Mouse (Mus musculus) forebrain, embryonic 11.5 days (tissue): ENCODE data around the gene Hc. TPM values are rescaled to one million over a fixed set of nuclear protein-coding genes. Genes with fewer than 3 reads are reported as not detected.

ENCODE experiments used
- ATAC-seq: fragments of 200-750 bp; cut with Nextera tagmentation; replicated peaks from 2 replicates; pipeline ENCODE4 v1.8.0; 2017; ENCODE audit warnings: moderate TSS enrichment; ENCODE audit not compliant: low FRiP score
- DNase-seq: peaks from one replicate; pipeline ENCODE4 v3.0.0-alpha.2; 2017; ENCODE audit warnings: low spot score
- H3K27ac ChIP-seq: fragments of 300-500 bp; sonication (generic); 2 replicates; pipeline ENCODE4 v1.5.1; 2014; ENCODE audit warnings: low read depth, low read length
- H3K27me3 ChIP-seq: fragments of 300-500 bp; sonication (generic); 2 replicates; pipeline ENCODE4 v1.6.1; 2014; ENCODE audit warnings: mild to moderate bottlenecking, low read length, mixed read lengths; ENCODE audit not compliant: control insufficient read depth, insufficient read depth
- H3K36me3 ChIP-seq: fragments of 300-500 bp; sonication (generic); 2 replicates; pipeline ENCODE4 v1.6.1; 2014; ENCODE audit warnings: mild to moderate bottlenecking, low read length, moderate library complexity, mixed read lengths; ENCODE audit not compliant: control insufficient read depth, insufficient read depth
- H3K4me1 ChIP-seq: fragments of 300-500 bp; sonication (generic); replicated peaks from 2 replicates; pipeline ENCODE4 v1.6.1; 2014; ENCODE audit warnings: low read length, mixed read lengths; ENCODE audit not compliant: control insufficient read depth, insufficient read depth
- H3K4me2 ChIP-seq: fragments of 300-500 bp; sonication (generic); 2 replicates; pipeline ENCODE4 v1.6.1; 2014; ENCODE audit warnings: low read depth, mild to moderate bottlenecking, low read length, moderate library complexity, mixed read lengths; ENCODE audit not compliant: severe bottlenecking
- H3K4me3 ChIP-seq: fragments of 300-500 bp; sonication (generic); 2 replicates; pipeline ENCODE4 v1.5.1; 2014; ENCODE audit warnings: low read depth, low read length
- H3K9ac ChIP-seq: fragments of 300-500 bp; sonication (generic); 2 replicates; pipeline ENCODE4 v1.6.1; 2014; ENCODE audit warnings: low read length
- H3K9me3 ChIP-seq: fragments of 300-500 bp; sonication (generic); 2 replicates; pipeline ENCODE4 v1.6.1; 2016; ENCODE audit warnings: low read length, mixed read lengths; ENCODE audit not compliant: control insufficient read depth
- WGBS: fragments of 180-500 bp; shearing (Covaris S2); extraction: QIAGEN DNeasy Blood & Tissue Kit; methylation state at CpG from one replicate; pipeline ENCODE4 v1.1.7; 2014; 5-methylcytosine and 5-hydroxymethylcytosine counted together
- polyA plus RNA-seq: library from polyadenylated mRNA; unstranded; fragments of >200 nt; fragmentation: Nextera tagmentation; extraction: Ambion mirVana; gene quantifications from 2 replicates; pipeline ENCODE4 v1.2.1, GENCODE M21; 2014

Gene Hc
- polyA plus RNA-seq, 1 experiment from 2014 or later = 0.76 TPM

- no peak overlapping the region for H3K9ac ChIP-seq
- H3K9me3 ChIP-seq = no peaks in the 10 kb centered on the region
- H3K4me2 ChIP-seq = no peak overlapping the region
- H3K27me3 ChIP-seq = 0 out of 2 replicates have a peak, but pooled peaks cover 2% of the 10 kb centered on the region
- WGBS = 74% methylated on average over 6 of the region's 6 CpGs
- H3K4me1 ChIP-seq = no peaks in the 10 kb centered on the region; the same call in 1 of the 2 replicates
- H3K4me3 ChIP-seq = no peak overlapping the region
- ATAC-seq (no peak), DNase-seq (no peak)
- H3K27ac ChIP-seq = no peak overlapping the region
- no peaks in the 10 kb centered on the region for H3K36me3 ChIP-seq
Measured at GRCm38 (mm10) chr2:34960966-34961365, 100.3 kb downstream of the Hc start.

GRCm38 (mm10) chr2:34960466-34960865, 100.8 kb downstream of the Hc start:
- no peak for DNase-seq
- WGBS = 70% methylated on average over 4 of the region's 5 CpGs
- no peaks in the 10 kb centered on the region; the same call in 1 of the 2 replicates for H3K4me1 ChIP-seq
- no peak overlapping the region for H3K27ac ChIP-seq
- no peaks in the 10 kb centered on the region for H3K9me3 ChIP-seq
- 0 out of 2 replicates have a peak, but pooled peaks cover 2% of the 10 kb centered on the region for H3K27me3 ChIP-seq
- no peak overlapping the region for H3K9ac ChIP-seq
- ATAC-seq = no peak
- H3K36me3 ChIP-seq = no peaks in the 10 kb centered on the region
- no peak overlapping the region for H3K4me2 ChIP-seq
- H3K4me3 ChIP-seq = no peak overlapping the region

- ATAC-seq (no peak), DNase-seq (no peak)
- Histone ChIP-seq H3K36me3 (no peaks in the 10 kb centered on the region), H3K4me3 (no peak overlapping the region), H3K4me1 (no peaks in the 10 kb centered on the region; the same call in 1 of the 2 replicates), H3K4me2 (no peak overlapping the region), H3K27me3 (0 out of 2 replicates have a peak, but pooled peaks cover 2% of the 10 kb centered on the region), H3K27ac (no peak overlapping the region), H3K9me3 (no peaks in the 10 kb centered on the region), H3K9ac (no peak overlapping the region)
- 94% methylated on average over 7 of the region's 7 CpGs for WGBS
Measured at GRCm38 (mm10) chr2:34958582-34958981, 102.7 kb downstream of the Hc start.

- H3K27ac ChIP-seq = no peak overlapping the region
- WGBS = 80% methylated on average over 7 of the region's 7 CpGs
- 0 out of 2 replicates have a peak, but pooled peaks cover 2% of the 10 kb centered on the region for H3K27me3 ChIP-seq
- H3K4me2 ChIP-seq = no peak overlapping the region
- no peak overlapping the region for H3K9ac ChIP-seq
- no peak for DNase-seq
- H3K4me1 ChIP-seq = no peaks in the 10 kb centered on the region; the same call in 1 of the 2 replicates
- no peak overlapping the region for H3K4me3 ChIP-seq
- no peak for ATAC-seq
- H3K36me3 ChIP-seq = no peaks in the 10 kb centered on the region
- H3K9me3 ChIP-seq = no peaks in the 10 kb centered on the region
Measured at GRCm38 (mm10) chr2:34958036-34958435, 103.2 kb downstream of the Hc start.

DNA sequence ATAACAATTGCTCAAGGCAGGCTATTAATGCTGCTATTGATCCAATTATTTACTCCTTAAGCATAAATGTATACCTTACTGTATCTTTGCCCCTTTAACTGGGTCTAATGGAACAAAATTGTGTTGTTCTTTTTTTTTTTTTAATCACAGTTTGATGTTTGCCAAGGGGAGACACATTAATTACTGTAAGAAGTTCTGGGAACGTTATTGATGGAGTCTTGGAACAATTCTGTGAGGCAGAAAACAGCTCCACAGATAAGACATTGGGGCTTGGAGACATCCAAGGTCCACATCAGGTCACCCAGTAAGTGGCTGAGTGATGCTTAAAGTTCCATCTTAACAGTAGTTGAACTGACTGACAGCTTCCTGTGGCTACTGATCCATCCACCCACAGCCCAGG, 103.8 kb downstream of the Hc start:
- no peaks in the 10 kb centered on the region for H3K9me3 ChIP-seq
- no peak overlapping the region for H3K4me2 ChIP-seq
- ATAC-seq (no peak), DNase-seq (no peak)
- no peaks in the 10 kb centered on the region for H3K36me3 ChIP-seq
- no peak overlapping the region for H3K27ac ChIP-seq
- H3K9ac ChIP-seq = no peak overlapping the region
- H3K4me1 ChIP-seq = no peaks in the 10 kb centered on the region; the same call in 1 of the 2 replicates
- WGBS = 75% methylated on average over 1 of the region's 1 CpGs
- 0 out of 2 replicates have a peak, but pooled peaks cover 2% of the 10 kb centered on the region for H3K27me3 ChIP-seq
- H3K4me3 ChIP-seq = no peak overlapping the region

GRCm38 (mm10) chr2:34956941-34957340, 104.3 kb downstream of the Hc start:
- no peaks in the 10 kb centered on the region; the same call in 1 of the 2 replicates for H3K4me1 ChIP-seq
- DNase-seq (no peak), ATAC-seq (no peak)
- WGBS = 71% methylated on average over 5 of the region's 5 CpGs
- H3K27me3 ChIP-seq = 0 out of 2 replicates have a peak, but pooled peaks cover 2% of the 10 kb centered on the region
- H3K9me3 ChIP-seq = no peaks in the 10 kb centered on the region
- no peak overlapping the region for H3K4me2 ChIP-seq
- H3K4me3 ChIP-seq = no peak overlapping the region
- no peaks in the 10 kb centered on the region for H3K36me3 ChIP-seq
- H3K27ac ChIP-seq = no peak overlapping the region
- H3K9ac ChIP-seq = no peak overlapping the region

DNA sequence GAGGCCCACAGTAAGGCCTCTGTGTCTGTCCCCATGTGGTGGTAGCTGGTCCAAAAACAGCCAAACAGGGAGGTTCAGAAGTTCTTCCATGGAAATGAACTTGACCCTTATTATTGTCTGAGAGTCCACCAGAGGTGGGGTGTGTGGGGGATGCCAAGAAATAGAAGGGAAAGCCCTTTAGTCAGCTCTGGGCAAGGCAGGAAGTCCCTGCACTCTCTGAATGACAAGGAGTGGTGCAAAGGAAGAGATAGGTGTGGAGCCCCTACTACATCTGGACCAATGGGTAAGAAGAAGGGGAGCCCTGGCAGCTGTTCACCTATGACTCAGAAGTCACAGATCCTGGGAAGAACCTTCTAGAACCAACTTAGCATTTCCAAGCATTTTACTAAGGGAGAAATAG, 106.9 kb downstream of the Hc start:
- Histone ChIP-seq H3K9me3 (no peaks in the 10 kb centered on the region), H3K9ac (no peak overlapping the region), H3K27ac (no peak overlapping the region), H3K4me2 (no peak overlapping the region), H3K27me3 (no peaks in the 10 kb centered on the region), H3K4me1 (no peaks in the 10 kb centered on the region), H3K4me3 (no peak overlapping the region), H3K36me3 (no peaks in the 10 kb centered on the region)
- ATAC-seq (no peak), DNase-seq (no peak)

GRCm38 (mm10) chr2:34953547-34954116, 107.6 kb downstream of the Hc start:
- no peak overlapping the region for H3K4me2 ChIP-seq
- 77% methylated on average over 2 of the region's 2 CpGs for WGBS
- DNase-seq (no peak), ATAC-seq (no peak)
- no peaks in the 10 kb centered on the region for H3K4me1 ChIP-seq
- no peaks in the 10 kb centered on the region for H3K9me3 ChIP-seq
- no peak overlapping the region for H3K9ac ChIP-seq
- no peaks in the 10 kb centered on the region for H3K27me3 ChIP-seq
- no peak overlapping the region for H3K27ac ChIP-seq
- no peaks in the 10 kb centered on the region for H3K36me3 ChIP-seq
- H3K4me3 ChIP-seq = no peak overlapping the region

DNA sequence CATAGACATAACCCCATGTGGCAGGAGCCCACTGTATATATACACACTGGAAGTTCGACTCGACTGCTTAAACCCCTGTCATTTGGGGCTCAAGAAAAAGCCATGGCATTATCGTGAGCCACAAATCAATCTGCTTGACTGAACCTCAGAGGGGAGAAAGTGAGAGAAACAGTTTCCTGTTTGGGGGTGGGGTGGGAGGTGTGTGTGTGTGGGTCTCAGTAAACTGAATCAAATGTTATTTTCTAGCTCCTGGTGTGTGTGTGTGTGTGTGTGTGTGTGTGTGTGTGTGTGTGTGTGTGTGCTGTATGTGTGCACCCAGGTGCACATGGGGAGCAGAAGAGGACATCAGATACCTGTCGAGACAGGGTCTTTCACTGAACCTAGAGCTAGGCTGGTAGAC, 108.2 kb downstream of the Hc start:
- Histone ChIP-seq H3K36me3 (no peaks in the 10 kb centered on the region), H3K27ac (no peak overlapping the region), H3K4me3 (no peak overlapping the region), H3K27me3 (no peaks in the 10 kb centered on the region), H3K4me1 (no peaks in the 10 kb centered on the region), H3K9me3 (no peaks in the 10 kb centered on the region), H3K9ac (no peak overlapping the region), H3K4me2 (no peak overlapping the region)
- DNase-seq = no peak
- 57% methylated on average over 4 of the region's 4 CpGs for WGBS
- no peak for ATAC-seq
